Mouse (Mus musculus) 3134 (cell line): ENCODE results near the gene Plac1.

Source experiments
- DNase-seq: peaks from one replicate; pipeline ENCODE4 v3.0.0-alpha.2; 2011; ENCODE audit warnings: low spot score; ENCODE audit not compliant: insufficient read length; ENCODE audit errors: extremely low read depth

Plac1 gene

DNA sequence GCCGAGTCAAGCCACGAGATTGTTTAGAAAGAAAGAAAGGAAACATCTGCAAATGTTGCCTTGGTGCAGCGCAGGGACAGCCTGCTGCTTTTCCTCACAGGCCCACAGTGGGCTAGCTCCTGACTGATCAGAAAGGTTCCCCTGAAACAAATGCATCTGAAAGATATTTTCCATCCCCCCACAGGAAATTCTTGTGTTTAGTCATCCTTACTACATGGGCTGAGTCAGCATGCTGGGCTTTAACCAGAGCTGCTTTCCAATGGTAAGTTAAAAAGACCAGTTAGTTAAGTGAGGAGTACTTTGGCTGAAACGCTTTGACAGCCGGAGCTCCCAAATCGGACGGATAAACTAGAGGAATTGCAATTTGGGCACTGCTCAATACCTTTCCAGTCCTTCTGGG is 124.9 kb downstream of the Plac1 start:
- peak; percentile 45 for DNase-seq

DNA sequence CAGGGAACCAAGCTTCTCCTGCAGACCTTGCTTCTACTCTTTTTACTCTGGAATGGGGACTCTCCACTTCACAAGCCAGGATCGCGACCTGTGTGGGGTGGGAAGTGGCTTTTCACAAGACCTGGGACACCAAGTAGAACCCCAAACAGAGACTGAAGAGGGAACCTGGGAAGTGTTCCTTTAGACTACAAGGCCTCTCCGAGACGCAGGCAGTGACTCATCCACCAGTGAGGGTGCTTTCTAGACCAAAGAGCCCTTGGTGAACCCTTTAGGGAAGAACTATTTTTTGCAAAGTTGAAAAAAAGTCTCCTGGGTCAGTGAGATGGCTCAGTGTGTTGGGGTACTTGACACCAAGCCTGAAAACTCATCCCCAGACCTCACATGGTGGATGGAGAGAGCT is 129.8 kb downstream of the Plac1 start:
- no peak for DNase-seq

DNA sequence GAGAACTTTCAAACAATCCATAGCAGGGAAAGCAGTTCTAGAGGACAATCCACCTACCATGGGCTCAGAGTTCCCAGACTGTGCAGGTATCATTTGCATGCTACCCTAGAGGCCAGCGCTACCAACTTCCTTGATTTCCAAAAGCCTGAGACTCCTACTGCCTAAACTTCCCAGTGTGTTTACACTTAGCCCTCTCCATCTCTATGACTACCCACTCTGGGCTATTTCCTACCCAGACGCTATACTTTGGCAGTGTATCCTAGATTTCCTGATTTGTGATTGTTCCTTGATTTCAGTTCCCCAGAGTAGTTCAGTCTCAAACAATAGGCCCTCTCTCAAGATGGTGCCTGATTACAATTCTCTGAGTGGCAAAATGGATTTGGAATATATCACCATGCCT is 132.8 kb downstream of the Plac1 start:
- DNase-seq, result no peak

DNA sequence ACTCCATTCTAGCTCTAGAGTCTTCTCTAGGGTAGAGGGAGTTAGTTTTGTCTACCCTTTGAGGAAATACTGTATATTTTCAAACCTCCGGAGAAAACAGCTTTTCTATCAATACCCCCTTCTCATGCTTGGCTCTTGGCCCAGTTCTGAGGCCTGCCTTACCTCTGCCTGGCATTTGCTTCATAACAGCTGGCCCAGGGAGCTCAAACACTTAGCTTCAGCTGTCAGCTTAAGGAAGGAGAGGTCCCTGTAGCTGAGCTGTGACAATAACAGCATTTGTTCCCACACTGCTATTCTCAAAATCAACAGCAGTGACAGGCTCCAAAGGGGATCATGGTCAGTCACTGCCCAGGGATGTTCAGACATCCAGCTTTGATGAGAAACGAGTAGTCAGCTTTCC is 138.7 kb downstream of the Plac1 start:
- no peak for DNase-seq

DNA sequence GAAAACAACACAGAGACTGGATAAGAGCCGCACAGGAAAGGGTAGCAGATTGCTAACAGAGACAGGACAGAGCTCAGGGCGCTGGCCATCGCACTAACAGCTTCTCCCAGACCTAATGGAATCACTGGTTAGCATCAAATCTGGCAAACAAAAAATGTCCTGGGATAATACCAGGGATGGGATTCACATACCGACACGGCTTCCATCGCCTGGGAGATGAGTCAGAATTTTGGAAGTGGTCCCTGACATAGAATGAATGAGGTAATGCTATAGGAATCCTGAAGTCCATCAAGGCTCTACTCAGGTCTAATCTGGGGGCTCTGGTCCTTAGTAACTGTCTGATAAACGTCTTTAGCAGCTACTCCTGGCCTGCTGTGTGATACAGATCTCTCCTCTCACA is 140.0 kb downstream of the Plac1 start:
- peak; percentile 23 for DNase-seq

DNA sequence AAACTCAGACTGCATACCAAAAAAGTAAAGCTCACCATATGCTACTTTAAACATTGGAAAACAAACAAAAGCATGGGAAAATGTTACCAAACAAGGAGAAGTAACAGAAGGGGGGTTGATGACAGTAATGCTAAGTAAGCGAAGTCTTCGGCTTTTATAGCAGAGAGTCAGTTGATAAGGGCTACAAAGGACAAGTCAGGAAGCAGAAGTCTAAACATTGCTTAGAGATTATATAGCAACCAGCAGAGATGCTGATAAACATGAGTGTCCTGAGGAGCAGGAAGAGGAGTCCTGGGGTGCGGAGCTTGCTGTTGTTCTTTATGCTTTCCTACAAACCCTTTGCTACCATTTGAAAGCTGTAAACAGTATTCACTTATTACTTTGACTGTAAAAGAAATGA is 140.6 kb downstream of the Plac1 start:
- no peak for DNase-seq

DNA sequence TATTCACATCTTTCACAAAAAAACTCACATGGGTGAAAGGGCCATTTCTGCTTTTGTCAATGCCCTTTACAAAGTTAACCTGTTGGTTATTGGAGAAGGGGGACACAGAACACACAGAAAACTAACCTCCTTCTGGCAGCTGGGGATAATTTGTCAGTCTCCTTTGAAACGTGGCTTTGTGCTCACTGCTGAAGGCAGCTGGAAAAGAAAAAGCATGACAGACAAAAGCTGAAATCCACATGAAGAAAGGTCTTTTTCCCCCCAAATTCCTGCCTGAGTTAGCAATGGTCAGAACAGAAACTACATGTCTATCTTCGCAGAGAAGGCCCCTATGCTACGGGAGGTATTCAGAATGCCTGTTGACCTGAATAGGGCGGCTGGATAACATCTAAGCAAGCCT is 141.6 kb downstream of the Plac1 start:
- DNase-seq, result no peak

DNA sequence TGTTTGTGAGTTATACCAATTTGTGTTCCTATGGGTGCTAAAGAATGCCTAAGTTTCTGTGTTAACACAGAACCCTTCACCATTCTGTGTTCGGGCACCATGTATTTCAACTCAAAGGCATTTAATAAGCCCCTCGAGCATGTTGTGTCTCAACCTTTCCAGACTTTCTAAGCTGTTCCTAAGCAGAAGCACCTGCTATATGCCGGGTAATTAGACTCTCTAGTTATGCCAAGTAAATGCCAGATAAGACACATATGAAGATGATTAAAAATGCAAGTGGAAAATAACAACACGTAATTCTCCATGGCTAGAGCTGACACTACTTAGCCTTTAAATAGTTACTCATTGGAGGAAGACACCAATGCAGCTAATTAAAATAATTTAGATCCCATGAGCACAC is 142.1 kb downstream of the Plac1 start:
- no peak for DNase-seq

DNA sequence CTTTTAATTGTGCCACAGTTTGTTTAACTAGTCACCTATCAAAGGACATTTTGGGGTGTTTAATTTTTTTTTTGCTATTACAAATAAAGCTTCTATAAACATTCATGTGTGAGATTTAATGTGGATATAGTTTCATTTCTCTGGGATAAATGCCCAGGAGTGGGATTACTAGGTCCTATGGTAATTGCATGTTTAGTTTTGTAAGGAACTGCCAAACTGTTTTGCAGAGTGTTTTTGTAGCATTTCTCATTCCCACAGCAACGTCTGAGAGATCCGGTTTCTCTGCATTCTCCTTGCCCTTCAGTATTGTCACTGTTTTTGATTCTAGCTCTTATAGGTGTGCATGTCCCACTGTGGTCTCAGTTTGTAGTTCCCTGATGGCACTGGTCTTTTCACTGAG is 146.5 kb downstream of the Plac1 start:
- DNase-seq, result no peak

DNA sequence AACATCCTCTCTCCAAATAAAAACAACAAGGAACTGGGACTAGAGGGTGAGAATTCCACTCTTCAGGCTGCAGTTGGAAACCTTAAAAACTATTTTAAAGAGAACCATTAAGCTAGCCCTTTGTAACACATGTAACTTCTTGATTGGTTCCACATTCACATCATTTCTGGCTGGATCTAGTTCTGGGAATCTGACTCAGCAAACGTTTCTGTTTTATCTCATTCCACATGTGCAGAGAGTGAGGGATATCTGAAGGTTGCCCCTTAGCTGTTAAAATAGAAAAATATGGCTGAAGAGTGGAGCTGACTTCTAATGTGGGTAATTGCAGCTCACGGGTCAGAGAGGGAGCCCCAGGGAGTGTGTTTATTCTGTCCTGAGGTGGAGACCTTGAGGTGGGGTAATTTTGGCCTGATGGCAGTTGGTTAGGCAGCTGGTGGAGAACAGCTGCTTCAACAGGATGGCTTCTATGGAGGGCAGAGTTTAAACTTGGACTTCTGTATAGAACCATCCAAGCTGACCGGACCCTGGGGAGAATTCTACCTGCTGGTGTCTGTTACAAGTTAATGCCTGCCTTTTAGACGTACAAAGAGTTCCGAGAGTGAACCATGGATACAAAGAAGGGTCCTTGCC is 151.1 kb downstream of the Plac1 start:
- no peak for DNase-seq

DNA sequence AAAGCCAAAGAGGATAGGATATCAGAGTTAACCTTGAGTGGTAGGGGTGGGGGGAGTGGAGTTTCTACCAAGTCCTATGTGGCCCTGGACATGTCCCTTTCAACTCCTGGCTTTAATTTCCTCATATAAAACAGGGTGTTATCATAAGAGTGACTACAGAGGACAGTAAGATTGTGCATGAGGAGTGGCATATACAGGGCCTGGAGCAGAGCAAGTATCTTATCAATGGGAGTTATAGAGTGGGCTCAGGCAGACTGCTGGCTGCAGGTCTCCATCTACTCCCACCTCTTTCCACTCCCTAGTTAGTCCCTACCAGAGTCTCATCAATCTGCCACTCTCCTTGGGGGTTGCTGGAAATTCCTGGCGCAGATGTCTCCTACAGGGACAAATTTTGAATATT is 152.7 kb downstream of the Plac1 start:
- no peak for DNase-seq

DNA sequence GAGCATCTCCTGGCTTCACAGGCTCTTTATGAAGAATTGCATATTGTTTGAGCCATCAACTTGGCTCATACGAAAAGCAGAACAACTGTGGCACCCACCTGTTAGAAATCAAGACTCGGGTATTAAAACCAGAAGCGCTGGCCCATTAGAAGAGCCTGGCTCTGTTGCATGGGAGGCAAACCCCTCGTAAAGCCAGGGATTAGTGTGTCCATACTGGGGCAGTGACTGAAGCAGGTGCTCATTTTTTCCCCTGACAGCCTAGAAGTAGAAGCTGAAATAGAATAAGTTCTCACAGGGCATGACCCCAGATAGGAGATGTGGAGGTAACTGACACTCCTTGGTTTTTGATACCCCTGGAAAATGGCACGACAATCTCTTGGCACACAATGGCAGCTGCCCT is 154.4 kb downstream of the Plac1 start:
- DNase-seq, result no peak

DNA sequence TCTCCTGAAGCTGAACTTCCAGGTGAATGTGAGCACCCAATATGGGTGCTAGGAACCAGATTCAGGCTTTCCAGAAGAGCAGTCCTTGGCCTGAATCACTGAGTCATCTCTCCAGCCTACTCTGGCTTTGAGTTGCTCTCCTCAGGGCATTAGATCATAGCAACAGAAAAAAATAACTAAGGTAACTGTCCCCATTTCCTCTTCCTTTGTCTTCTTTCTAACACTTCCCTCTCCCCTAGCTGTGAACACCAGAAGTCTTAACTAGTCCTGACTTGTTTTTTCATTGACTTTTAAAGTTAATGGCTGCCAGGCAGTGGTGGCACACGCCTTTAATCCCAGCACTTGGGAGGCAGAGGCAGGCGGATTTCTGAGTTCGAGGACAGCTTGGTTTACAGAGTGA is 175.5 kb downstream of the Plac1 start:
- DNase-seq, result no peak

DNA sequence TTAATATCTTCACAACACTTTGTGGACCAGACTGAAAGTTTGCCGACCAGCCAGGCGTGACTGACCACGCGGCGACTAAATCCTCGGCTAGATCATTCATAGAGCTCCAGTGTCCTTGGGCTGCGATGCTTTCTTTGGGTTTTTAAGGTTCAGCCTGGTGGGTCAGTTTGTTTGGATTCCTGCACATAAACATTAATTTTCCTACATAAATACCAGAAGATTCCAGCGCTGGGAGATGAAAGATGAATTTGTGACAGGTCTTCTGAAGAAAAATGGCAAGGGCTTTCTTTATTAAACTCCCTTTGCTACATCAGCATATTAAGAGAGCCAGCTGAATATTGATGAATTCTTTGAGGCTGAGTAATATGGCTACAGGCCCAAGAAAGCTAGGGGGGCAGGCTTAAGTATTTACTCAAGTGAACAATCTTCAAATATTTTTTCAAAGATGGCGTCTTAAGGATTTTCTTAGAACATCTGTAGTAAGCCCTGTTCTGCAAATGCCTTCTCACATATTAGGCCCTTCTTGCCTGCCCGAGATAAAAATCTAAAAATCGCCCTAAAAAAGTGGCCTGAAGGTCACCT is 180.4 kb downstream of the Plac1 start:
- no peak for DNase-seq

DNA sequence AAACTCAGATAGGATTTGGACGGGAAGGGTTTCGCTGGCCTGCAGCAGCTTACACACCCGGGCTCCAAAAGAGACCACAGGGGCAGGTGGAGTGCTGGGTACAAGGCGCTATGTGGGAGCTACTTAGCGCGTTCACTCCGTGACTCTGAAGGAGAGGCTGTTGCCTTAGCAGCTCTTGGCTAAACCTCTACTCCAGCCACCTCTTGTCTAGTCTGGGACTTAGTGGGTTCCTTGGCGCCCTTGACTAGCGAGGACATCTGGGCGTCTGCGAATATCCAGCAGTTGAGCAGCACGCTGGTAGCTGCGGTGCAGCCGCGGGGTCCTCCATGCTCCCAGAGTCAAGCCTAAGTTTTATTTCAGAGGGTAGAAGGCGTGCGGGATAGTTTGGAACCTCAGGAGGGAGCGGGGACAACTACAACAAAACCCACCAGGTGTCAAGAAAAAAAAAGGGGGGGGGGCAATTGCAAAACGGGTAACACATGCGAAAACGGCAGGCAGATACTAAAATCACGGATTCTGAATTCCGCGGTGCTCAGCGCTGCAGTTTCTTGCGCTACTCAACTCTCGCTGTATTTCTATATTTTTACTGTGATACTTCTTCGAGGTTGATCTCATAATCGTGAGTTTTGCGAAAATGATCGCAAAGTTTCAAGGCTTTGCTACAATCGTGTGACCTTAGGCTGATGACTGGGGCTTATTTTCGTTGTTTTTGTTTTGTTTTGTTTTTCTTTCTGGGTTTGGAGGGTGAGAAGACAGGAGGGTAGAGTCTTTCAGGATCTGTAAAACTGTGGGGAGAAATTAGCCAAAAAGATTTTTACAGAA is 181.2 kb downstream of the Plac1 start:
- DNase-seq, result no peak

DNA sequence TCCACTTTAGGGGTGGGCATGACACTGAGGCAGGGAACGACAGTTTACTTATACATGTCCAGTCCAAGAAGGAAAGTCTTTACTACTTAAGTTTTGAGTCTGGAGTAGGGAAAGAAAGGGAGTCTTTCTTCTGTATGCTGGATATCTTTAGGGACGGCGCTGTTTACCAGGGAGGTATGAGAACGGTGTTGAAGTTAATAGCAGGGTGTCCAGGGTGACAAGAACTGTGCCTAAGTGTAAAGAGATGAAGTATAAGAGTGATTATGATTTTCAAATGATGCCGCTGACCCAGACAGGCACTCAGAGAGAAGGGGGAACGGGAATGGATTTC is 182.2 kb downstream of the Plac1 start:
- DNase-seq, result no peak

DNA sequence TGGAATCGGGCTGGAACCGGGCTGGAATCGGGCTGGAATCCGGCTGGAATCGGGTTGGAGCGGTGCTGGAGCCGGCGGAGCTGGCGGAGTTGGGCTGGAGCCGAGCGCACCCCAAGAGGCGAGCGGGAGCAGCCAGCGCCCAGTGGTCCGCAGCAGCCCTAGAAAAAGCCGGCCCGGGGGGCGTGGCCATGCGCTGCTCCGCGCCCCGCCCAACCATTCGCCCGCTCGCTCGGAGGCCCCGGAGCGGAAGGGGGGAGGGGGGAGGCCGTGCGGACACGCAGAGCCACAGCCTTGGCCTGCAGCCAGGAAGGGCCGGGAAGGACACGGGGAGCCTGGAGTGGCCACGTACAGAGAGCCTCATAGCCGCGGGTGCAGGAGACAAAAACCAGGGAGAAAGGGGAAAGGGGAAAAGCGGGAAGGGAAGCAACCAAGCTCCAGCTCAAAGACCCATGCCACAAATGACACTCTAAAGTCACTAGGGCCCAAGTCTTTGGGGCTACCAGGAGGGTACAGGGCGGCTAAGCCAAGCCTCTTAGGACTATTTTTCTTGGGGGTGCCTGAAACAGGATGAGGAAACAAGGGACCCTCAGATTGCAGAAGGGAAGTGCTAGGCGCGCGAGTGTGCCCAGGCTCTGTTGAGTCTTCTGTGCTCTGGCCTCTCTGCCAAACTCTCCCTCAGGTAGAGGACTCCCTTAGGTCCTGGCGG is 182.7 kb downstream of the Plac1 start:
- DNase-seq, result peak; percentile 89

DNA sequence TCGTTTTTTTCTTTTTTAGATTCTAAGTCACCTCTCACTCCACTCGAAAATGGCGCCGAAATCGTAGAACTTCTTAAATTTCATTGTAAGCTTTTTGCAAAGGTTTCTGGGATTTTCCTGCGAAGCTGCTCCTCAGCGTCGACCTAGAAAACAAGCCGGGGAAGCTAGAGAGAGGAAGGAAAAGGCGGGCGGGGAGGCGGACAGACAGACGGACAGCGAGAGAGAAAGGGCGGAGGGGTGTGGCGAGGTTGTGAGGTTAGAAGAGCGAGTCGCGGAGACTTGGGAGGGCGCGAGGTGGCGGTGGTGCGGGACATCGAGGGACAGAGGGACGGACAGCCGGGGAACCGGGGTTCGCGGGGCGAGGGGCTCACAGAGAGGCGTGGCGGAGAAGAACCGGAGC is 183.3 kb downstream of the Plac1 start:
- DNase-seq, result no peak

DNA sequence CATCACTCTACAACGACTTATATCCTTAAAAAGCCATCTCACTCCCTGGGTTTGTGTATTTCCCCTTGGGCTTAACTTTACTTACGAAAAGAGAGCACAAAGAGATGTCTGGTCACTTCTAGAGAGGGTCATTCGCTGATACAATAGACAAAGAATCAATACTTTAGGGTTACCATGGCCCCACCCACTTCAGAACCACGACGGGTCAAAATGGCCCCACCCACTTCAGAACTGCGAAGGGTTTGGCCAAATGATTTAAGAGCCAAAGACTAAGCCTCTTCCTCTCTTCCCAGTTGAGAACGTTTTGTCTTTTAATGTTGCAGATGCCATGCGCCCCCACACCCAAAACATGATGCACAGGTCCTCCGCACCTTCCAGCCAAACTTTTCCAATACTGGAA is 184.1 kb downstream of the Plac1 start:
- DNase-seq, result peak; percentile 16

DNA sequence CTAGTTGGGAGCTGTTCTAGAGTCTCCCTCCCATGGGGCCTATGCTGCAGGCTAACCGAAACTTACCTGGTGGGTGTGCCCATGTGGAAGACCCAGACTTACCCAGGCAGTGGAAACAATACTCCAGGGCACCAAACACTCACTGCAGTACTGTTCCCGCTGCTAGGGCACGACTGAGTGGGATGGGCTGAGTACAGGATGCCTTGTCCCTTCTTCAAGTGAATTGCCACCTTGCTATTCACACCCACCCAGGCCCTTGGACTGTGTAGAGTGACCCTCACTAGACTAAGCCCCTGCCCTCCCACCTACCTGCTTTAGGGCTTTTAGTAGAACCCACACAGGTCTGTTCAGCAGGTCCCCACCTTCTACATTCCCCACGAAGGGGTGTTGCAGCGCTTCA is 186.0 kb downstream of the Plac1 start:
- no peak for DNase-seq

DNA sequence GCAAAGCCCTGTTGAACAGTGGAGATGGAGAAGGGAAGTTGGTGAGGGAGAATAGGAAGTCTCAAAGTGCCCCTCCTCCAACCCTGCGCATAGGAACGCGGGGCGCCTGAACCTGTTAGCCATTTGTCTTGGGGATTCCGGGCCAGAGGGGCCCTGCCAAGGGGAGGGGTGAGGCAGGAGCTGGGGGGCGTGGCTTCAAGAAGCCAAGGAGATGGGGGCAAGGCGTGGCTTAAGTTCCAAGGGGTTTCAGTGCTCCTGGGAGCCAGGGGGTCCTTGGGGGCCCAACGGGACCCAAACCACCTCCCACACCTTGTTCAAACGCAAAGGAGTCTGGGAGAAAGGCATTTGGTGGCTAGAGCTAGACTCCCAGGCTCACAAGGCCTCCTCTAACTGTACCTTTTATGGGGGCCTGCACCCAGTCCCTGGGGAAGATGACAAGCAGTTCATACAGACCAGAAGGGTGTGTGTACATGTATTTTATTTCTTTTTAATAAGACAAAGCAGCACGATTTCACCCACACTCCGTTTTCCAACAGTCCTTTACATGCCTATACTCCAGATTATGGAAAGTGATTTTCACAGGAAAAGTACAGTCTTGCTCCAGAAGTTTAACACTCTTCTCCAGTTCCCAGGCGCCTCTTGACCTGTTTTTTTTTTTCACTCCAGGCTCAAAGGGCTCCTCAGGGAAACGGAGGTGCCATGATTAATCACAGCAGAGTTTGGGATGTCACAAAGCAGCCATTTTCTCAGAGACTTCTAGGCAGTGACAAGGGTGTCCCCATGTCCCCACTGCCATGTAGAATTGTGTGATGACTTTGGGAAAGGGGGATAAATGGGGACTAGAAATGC is 187.0 kb downstream of the Plac1 start:
- peak; percentile 39 for DNase-seq
